Comparison of ENCODE assay signal across 23 mouse cellular contexts in genomic region chr7:141570625-141571295, GRCm38 (mm10). TPM values are rescaled to one million over a fixed set of nuclear protein-coding genes. Genes with fewer than 3 reads are reported as not detected.
A peak's percentile ranks its signal among the peaks of the same experiment; 100 is the strongest.
DNase-seq lines count a peak whose midpoint lies in the region; ATAC-seq and TF ChIP-seq lines count a peak whose summit lies in the region.
"Had no signal": no experiment of that assay in that cellular context is flagged by ENCODE, and none has a peak within 500 bp of the region (broad histone marks: within the 10 kb centered on the region; RNA-seq: fewer than 3 reads in every experiment).

No protein-coding gene starts in this region.

- WGBS in kidney, embryonic 16.5 days, result 67% methylated on average over 4 of the region's 4 CpGs
- 77% methylated on average over 4 of the region's 4 CpGs for WGBS in liver, postnatal 0 days (ENCODE audit: insufficient replicate concordance)

- H3K4me1 ChIP-seq in kidney, embryonic 16.5 days (ENCODE audit: insufficient read depth, low read length), result peaks cover 19% of the 10 kb centered on the region
- peaks cover 40% of the 10 kb centered on the region for H3K4me1 ChIP-seq in liver, postnatal 0 days (ENCODE audit: insufficient read depth)

- no peak for TF ChIP-seq CTCF in liver, postnatal 0 days (IDR thresholded peaks at IDR 0.05; ENCODE audit: low read depth)

- H3K4me2 ChIP-seq in kidney, embryonic 16.5 days (replicated peaks; ENCODE audit: low read depth, low read length), result no peak overlapping the region
- H3K4me2 ChIP-seq in liver, postnatal 0 days (ENCODE audit: low read depth, low read length), result no peak overlapping the region
- H3K4me2 ChIP-seq: embryonic facial prominence, embryonic 15.5 days; heart, embryonic 12.5 days; hindbrain, embryonic 15.5 days had no signal

- peak; percentile 45 for DNase-seq in cerebellum, adult 11-12 months
- DNase-seq in cerebellum, adult 8-10 months, result no peak
- DNase-seq in kidney, adult 9 months, result peak; percentile 52
- DNase-seq in liver, postnatal 0 days, result no peak
- DNase-seq in liver (no peak), ZHBTc4 (ENCODE audit: low read depth, low spot score) (peak; percentile 57)
- no peak for DNase-seq in left cerebral cortex, adult 8-10 months (ENCODE audit: low spot score in 2 of 2)
- DNase-seq: adrenal gland, postnatal 25 days; B cell, adult 2 months; cerebellum, postnatal 10 days; embryo, embryonic 11 days; gastrocnemius, adult 2 months; gastrocnemius, postnatal 25 days had no signal

- H3K27me3 ChIP-seq in kidney, embryonic 16.5 days (ENCODE audit: insufficient read depth, low read length), result no peaks in the 10 kb centered on the region
- no peaks in the 10 kb centered on the region for H3K27me3 ChIP-seq in liver, postnatal 0 days (ENCODE audit: insufficient read depth, low read length)
- H3K27me3 ChIP-seq: embryonic facial prominence, embryonic 15.5 days; heart, embryonic 12.5 days; hindbrain, embryonic 15.5 days had no signal

- no peak for TF ChIP-seq EP300 in liver, postnatal 0 days (IDR thresholded peaks at IDR 0.05; ENCODE audit: low read depth)

- no peak overlapping the region for H3K9ac ChIP-seq in kidney, embryonic 16.5 days (replicated peaks; ENCODE audit: low read length)
- H3K9ac ChIP-seq in liver, postnatal 0 days (replicated peaks), result no peak overlapping the region
- H3K9ac ChIP-seq: embryonic facial prominence, embryonic 15.5 days; heart, embryonic 12.5 days; hindbrain, embryonic 15.5 days had no signal

- ATAC-seq in kidney, embryonic 16.5 days (ENCODE audit: low FRiP score, low TSS enrichment), result no peak
- no peak for ATAC-seq in liver, postnatal 0 days
- ATAC-seq: activated CD4-positive, CD25-positive, alpha-beta regulatory T cell, adult 4 months; forebrain, embryonic 14.5 days; inflammation-experienced regulatory T-cells, adult 6 months had no signal

- H3K4me3 ChIP-seq in kidney, embryonic 16.5 days (ENCODE audit: low read length), result no peak overlapping the region
- H3K4me3 ChIP-seq in liver, postnatal 0 days (ENCODE audit: low read depth, low read length), result no peak overlapping the region
- H3K4me3 ChIP-seq: embryonic facial prominence, embryonic 15.5 days; erythroblast, embryonic 14.5 days; forebrain, embryonic 10.5 days; gastrocnemius, adult 2 months; heart, embryonic 12.5 days; hindbrain, embryonic 15.5 days had no signal

- no peak overlapping the region for H3K27ac ChIP-seq in kidney, embryonic 16.5 days (ENCODE audit: low read length)
- peak overlapping the region; percentile 22; the same call in 1 of the 2 replicates for H3K27ac ChIP-seq in liver, postnatal 0 days (ENCODE audit: low read depth)
- H3K27ac ChIP-seq: embryonic facial prominence, embryonic 15.5 days; forebrain, embryonic 10.5 days; gastrocnemius, adult 2 months; hindbrain, embryonic 15.5 days had no signal

- no peaks in the 10 kb centered on the region for H3K9me3 ChIP-seq in kidney, embryonic 16.5 days (ENCODE audit: low read length)
- H3K9me3 ChIP-seq in liver, postnatal 0 days (ENCODE audit: low read length), result no peaks in the 10 kb centered on the region
- H3K9me3 ChIP-seq: embryonic facial prominence, embryonic 15.5 days; forebrain, embryonic 10.5 days; G1E; heart, embryonic 12.5 days; hindbrain, embryonic 15.5 days had no signal

- H3K36me3 ChIP-seq in kidney, embryonic 16.5 days (ENCODE audit: insufficient read depth, low read length), result no peaks in the 10 kb centered on the region
- H3K36me3 ChIP-seq in liver, postnatal 0 days (replicated peaks; ENCODE audit: insufficient read depth, low read length), result peaks cover 8% of the 10 kb centered on the region
- H3K36me3 ChIP-seq: embryonic facial prominence, embryonic 15.5 days; G1E; hindbrain, embryonic 15.5 days had no signal

RNA-seq across cellular contexts. Expression of gene Ap2a2, which starts 8.8 kb away (rescaled TPM):
- polyA plus RNA-seq in kidney, embryonic 16.5 days (2015; fragmentation: Nextera tagmentation; extraction: Ambion mirVana), result 99.4 and 100 TPM in 2 replicates
- polyA plus RNA-seq in liver, postnatal 0 days (2015; fragmentation: Nextera tagmentation; extraction: Ambion mirVana), result 27.8 and 33.8 TPM in 2 replicates
- total RNA-seq in left cerebral cortex, adult 8-10 months (2022), result 100 to 1,000 TPM; 188 to 206 (median 202) TPM

RNA-seq across cellular contexts. Expression of gene Chid1, which starts 31.1 kb away (rescaled TPM):
- polyA plus RNA-seq in kidney, embryonic 16.5 days (2015; fragmentation: Nextera tagmentation; extraction: Ambion mirVana), result 47.7 and 50.5 TPM in 2 replicates
- 12.6 and 14.7 TPM in 2 replicates for polyA plus RNA-seq in liver, postnatal 0 days (2015; fragmentation: Nextera tagmentation; extraction: Ambion mirVana)
- total RNA-seq in left cerebral cortex, adult 8-10 months (2022), result 10 to 100 TPM; 66.8 to 72.6 (median 69.2) TPM

Comparison
In these comparisons a context has a peak if more than half of its experiments do, and no peak if none do; other contexts are left out.
1. DNase-seq: peak in cerebellum, adult 11-12 months (single experiment), kidney, adult 9 months (single experiment) and ZHBTc4 (single experiment); none in cerebellum, adult 8-10 months (single experiment), liver, postnatal 0 days (single experiment), liver (single experiment) and left cerebral cortex, adult 8-10 months (0 of 2).